Mouse (Mus musculus): ENCODE data around the gene Hspb6. TPM values are rescaled to one million over a fixed set of nuclear protein-coding genes. Genes with fewer than 3 reads are reported as not detected.

The Hspb6 gene
- polyA plus RNA-seq, 1 experiment = 52.8 TPM

DNA sequence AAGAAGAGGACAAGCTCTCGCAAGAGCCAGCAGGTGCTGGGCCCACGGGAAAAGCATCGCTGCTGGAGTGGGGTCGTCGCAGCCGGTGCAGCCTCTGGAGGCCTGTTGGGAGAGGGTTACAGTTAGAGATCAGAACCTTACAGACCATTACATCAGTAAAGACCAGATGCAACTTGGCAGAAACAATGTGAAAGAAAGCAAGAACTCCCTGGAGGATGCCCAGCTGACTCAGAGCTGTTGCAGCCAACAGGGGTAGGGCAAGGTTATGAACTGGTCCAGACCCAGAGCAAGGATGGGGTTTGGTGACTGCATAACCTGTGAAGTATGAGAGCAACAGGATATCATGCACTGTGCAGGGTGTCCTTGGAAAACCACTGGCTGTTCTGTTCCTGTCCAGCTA lies 27.5 kb upstream of the Hspb6 start:
- TF ChIP-seq CTCF (IDR thresholded peaks at IDR 0.05; ENCODE audit: extremely low read depth, insufficient read length, insufficient replicate concordance, low read depth, low read length) (no peak), POLR2A (IDR thresholded peaks at IDR 0.05; ENCODE audit: low read depth, low read length) (no peak)
- H3K27ac ChIP-seq (ENCODE audit: insufficient read depth, low read depth, low read length) = no peak overlapping the region
- H3K36me3 ChIP-seq (ENCODE audit: control insufficient read depth, insufficient read depth, low read length) = no peaks in the 10 kb centered on the region; the same call in 1 of the 2 replicates
- peaks cover 3% of the 10 kb centered on the region; the same call in 1 of the 2 replicates for H3K4me1 ChIP-seq (ENCODE audit: control insufficient read depth, insufficient read depth, insufficient read length, low read length)
- no peaks in the 10 kb centered on the region for H3K27me3 ChIP-seq (ENCODE audit: control insufficient read depth, insufficient read depth, low read length)
- H3K4me3 ChIP-seq (ENCODE audit: low read depth, low read length) = no peak overlapping the region
- WGBS = 82% methylated on average over 6 of the region's 6 CpGs

DNA sequence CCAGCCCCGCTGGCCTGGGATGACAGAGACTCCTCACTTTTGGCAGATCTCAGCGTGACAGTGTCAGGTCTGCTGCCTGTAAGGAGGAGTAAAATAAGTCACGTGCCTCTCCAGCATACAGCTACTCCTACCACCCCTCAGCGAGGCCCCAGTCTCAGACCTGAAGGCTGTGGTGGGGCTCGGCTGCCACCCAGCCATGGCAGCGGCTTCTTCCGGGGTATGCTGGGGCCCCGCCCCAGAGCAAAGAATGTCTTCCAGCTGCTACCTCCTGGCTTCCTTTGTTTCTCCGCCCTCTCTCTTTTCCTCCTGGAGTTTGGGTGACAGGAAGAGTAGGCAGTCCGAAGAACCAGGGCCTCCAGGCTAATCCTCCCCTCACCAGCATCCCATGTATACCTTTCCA lies 26.0 kb upstream of the Hspb6 start:
- Histone ChIP-seq H3K4me1 (ENCODE audit: control insufficient read depth, insufficient read depth, insufficient read length, low read length) (peaks cover 3% of the 10 kb centered on the region; the same call in 1 of the 2 replicates), H3K36me3 (ENCODE audit: control insufficient read depth, insufficient read depth, low read length) (no peaks in the 10 kb centered on the region; the same call in 1 of the 2 replicates), H3K27me3 (ENCODE audit: control insufficient read depth, insufficient read depth, low read length) (no peaks in the 10 kb centered on the region), H3K4me3 (ENCODE audit: low read depth, low read length) (peak overlapping the region; percentile 43), H3K27ac (ENCODE audit: insufficient read depth, low read depth, low read length) (no peak overlapping the region)
- 30% methylated on average over 10 of the region's 10 CpGs for whole genome bisulfite sequencing
- no peak for TF ChIP-seq CTCF (IDR thresholded peaks at IDR 0.05; ENCODE audit: extremely low read depth, insufficient read length, insufficient replicate concordance, low read depth, low read length)
- TF ChIP-seq POLR2A (IDR thresholded peaks at IDR 0.05; ENCODE audit: low read depth, low read length) = no peak

DNA sequence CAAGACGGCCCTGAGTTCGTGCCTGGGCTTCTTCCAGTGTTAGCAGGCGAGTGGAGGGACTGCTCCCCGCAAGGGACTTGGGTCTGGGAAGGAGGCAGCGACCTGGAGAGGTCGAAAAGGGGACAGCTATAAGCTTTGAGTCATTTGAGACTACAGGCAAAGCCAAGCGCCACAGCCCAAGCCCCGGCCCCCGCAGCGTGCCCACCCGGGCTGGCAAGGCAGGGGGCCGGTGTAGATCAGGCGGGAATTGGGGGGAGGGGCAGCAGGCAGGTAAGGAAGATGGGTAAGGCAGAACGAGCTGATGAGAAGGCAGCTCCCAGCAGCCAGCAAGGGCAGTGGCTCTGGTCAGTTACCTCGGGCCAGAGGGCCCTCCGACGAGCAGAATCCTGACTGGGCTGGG lies 25.6 kb upstream of the Hspb6 start:
- Histone ChIP-seq H3K36me3 (ENCODE audit: control insufficient read depth, insufficient read depth, low read length) (no peaks in the 10 kb centered on the region; the same call in 1 of the 2 replicates), H3K4me3 (ENCODE audit: low read depth, low read length) (peak overlapping the region; percentile 43), H3K27ac (ENCODE audit: insufficient read depth, low read depth, low read length) (no peak overlapping the region), H3K4me1 (ENCODE audit: control insufficient read depth, insufficient read depth, insufficient read length, low read length) (peaks cover 3% of the 10 kb centered on the region; the same call in 1 of the 2 replicates), H3K27me3 (ENCODE audit: control insufficient read depth, insufficient read depth, low read length) (no peaks in the 10 kb centered on the region)
- WGBS = 50% methylated on average over 17 of the region's 17 CpGs
- TF ChIP-seq CTCF (IDR thresholded peaks at IDR 0.05; ENCODE audit: extremely low read depth, insufficient read length, insufficient replicate concordance, low read depth, low read length) (no peak), POLR2A (IDR thresholded peaks at IDR 0.05; ENCODE audit: low read depth, low read length) (no peak)

DNA sequence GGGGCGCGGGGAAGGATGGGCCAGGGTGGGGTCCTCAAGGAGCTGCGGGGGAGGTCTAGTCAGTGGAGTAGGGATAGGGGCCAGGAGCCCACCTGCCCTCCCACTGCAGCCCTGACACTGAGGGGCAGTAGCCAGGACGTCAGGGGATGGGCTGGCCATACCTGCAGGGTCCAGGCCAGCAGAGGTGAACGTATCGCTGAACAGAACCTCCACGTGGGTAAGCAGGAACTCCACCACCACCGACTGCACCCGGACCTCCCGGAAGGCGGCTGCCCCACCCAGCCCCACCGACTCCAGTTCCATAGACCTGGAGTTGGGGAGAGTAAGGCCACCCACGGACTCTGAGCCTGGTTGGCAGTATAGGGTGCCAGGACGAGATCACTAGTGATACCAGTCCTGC lies 25.0 kb upstream of the Hspb6 start:
- peaks cover 3% of the 10 kb centered on the region; the same call in 1 of the 2 replicates for H3K4me1 ChIP-seq (ENCODE audit: control insufficient read depth, insufficient read depth, insufficient read length, low read length)
- H3K36me3 ChIP-seq (ENCODE audit: control insufficient read depth, insufficient read depth, low read length) = no peaks in the 10 kb centered on the region; the same call in 1 of the 2 replicates
- TF ChIP-seq POLR2A (IDR thresholded peaks at IDR 0.05; ENCODE audit: low read depth, low read length) (no peak), CTCF (IDR thresholded peaks at IDR 0.05; ENCODE audit: extremely low read depth, insufficient read length, insufficient replicate concordance, low read depth, low read length) (no peak)
- no peak overlapping the region for H3K27ac ChIP-seq (ENCODE audit: insufficient read depth, low read depth, low read length)
- H3K27me3 ChIP-seq (ENCODE audit: control insufficient read depth, insufficient read depth, low read length) = no peaks in the 10 kb centered on the region
- 90% methylated on average over 14 of the region's 14 CpGs for WGBS
- no peak overlapping the region for H3K4me3 ChIP-seq (ENCODE audit: low read depth, low read length)

- H3K36me3 ChIP-seq (ENCODE audit: control insufficient read depth, insufficient read depth, low read length) = no peaks in the 10 kb centered on the region; the same call in 1 of the 2 replicates
- WGBS = 92% methylated on average over 9 of the region's 9 CpGs
- TF ChIP-seq CTCF (IDR thresholded peaks at IDR 0.05; ENCODE audit: extremely low read depth, insufficient read length, insufficient replicate concordance, low read depth, low read length) = no peak
- TF ChIP-seq POLR2A (IDR thresholded peaks at IDR 0.05; ENCODE audit: low read depth, low read length) = no peak
- H3K27ac ChIP-seq (ENCODE audit: insufficient read depth, low read depth, low read length) = no peak overlapping the region
- H3K27me3 ChIP-seq (ENCODE audit: control insufficient read depth, insufficient read depth, low read length) = no peaks in the 10 kb centered on the region
- H3K4me1 ChIP-seq (ENCODE audit: control insufficient read depth, insufficient read depth, insufficient read length, low read length) = peaks cover 6% of the 10 kb centered on the region
- H3K4me3 ChIP-seq (ENCODE audit: low read depth, low read length) = no peak overlapping the region
Observed at GRCm38 (mm10) chr7:30531291-30531815, 20.6 kb upstream of the Hspb6 start.

GRCm38 (mm10) chr7:30532931-30533330 lies 19.0 kb upstream of the Hspb6 start:
- H3K27me3 ChIP-seq (ENCODE audit: control insufficient read depth, insufficient read depth, low read length) = no peaks in the 10 kb centered on the region
- H3K4me3 ChIP-seq (ENCODE audit: low read depth, low read length) = no peak overlapping the region
- no peaks in the 10 kb centered on the region for H3K36me3 ChIP-seq (ENCODE audit: control insufficient read depth, insufficient read depth, low read length)
- no peak overlapping the region for H3K27ac ChIP-seq (ENCODE audit: insufficient read depth, low read depth, low read length)
- WGBS = 66% methylated on average over 8 of the region's 8 CpGs
- H3K4me1 ChIP-seq (ENCODE audit: control insufficient read depth, insufficient read depth, insufficient read length, low read length) = peaks cover 5% of the 10 kb centered on the region
- TF ChIP-seq CTCF (IDR thresholded peaks at IDR 0.05; ENCODE audit: extremely low read depth, insufficient read length, insufficient replicate concordance, low read depth, low read length) (no peak), POLR2A (IDR thresholded peaks at IDR 0.05; ENCODE audit: low read depth, low read length) (no peak)

- H3K27me3 ChIP-seq (ENCODE audit: control insufficient read depth, insufficient read depth, low read length) = no peaks in the 10 kb centered on the region
- no peak overlapping the region for H3K27ac ChIP-seq (ENCODE audit: insufficient read depth, low read depth, low read length)
- H3K4me1 ChIP-seq (ENCODE audit: control insufficient read depth, insufficient read depth, insufficient read length, low read length) = peaks cover 5% of the 10 kb centered on the region
- H3K36me3 ChIP-seq (ENCODE audit: control insufficient read depth, insufficient read depth, low read length) = peaks cover under 1% of the 10 kb centered on the region; the same call in 1 of the 2 replicates
- TF ChIP-seq CTCF (IDR thresholded peaks at IDR 0.05; ENCODE audit: extremely low read depth, insufficient read length, insufficient replicate concordance, low read depth, low read length) = no peak
- TF ChIP-seq POLR2A (IDR thresholded peaks at IDR 0.05; ENCODE audit: low read depth, low read length) = no peak
- peak overlapping the region; percentile 96 for H3K4me3 ChIP-seq (ENCODE audit: low read depth, low read length)
- 21% methylated on average over 26 of the region's 26 CpGs for WGBS
Observed at GRCm38 (mm10) chr7:30533941-30534632, 17.9 kb upstream of the Hspb6 start.
